Mouse (Mus musculus): Measurements from ENCODE around the gene Kcnh1. TPM values are rescaled to one million over a fixed set of nuclear protein-coding genes. Genes with fewer than 3 reads are reported as not detected.

The Kcnh1 gene
- polyA plus RNA-seq (2015; fragmentation: Nextera tagmentation; extraction: Ambion mirVana), result 2.9 and 3.0 TPM in 2 replicates

DNA sequence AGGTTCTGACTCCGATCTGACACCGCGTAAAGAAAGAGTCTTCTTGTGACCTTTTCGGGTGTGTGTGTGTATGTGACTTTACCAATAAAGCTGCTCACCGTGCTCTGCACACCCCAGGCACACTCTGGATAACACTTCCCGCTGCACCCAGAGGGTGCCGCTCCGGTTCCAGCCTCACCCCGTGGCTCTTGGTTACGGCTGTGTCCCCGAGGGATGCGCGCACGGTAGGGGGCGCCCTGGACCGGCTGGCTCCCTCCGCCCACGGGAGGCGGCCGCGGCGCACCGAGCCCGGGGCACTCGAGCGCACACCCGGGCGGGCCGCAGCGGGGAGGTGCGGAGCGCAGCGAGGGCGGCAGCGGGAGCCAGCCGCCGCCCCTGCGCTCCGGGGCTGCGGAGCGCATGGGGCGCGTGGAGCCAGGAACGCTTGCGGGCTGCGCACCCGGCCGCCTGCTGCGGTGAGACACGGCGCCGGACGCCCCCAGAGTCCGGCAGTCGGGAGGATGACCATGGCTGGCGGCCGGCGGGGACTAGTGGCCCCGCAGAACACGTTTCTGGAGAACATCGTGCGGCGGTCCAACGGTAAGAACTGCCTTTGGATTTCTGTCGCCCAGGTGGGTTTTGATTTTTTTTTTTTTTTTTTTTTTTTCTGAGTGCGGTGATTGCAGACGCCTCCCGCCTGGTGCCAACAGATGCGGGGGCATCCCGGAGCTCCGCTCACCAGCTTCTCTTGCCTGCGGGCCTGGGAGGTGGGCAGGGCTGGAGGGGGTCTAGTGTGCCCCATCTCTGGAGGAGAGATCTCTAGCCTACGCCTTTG lies at the start of gene Kcnh1:
Gene Kcnh1 (plus strand): TSS at position 267 of the 814 bp plus-strand sequence.
- no peak within 1 kb of the TSS; the same call in 1 of the 2 replicates for H3K27ac ChIP-seq (ENCODE audit: low read length)
- H3K4me1 ChIP-seq (ENCODE audit: control insufficient read depth, insufficient read depth, low read length), result peaks cover 11% of the 10 kb centered on the region; the same call in 1 of the 2 replicates
- peak within 1 kb of the TSS; percentile 91 for H3K4me2 ChIP-seq (ENCODE audit: low read length)
- H3K27me3 ChIP-seq (ENCODE audit: control insufficient read depth, insufficient read depth, low read depth, low read length), result peaks cover 8% of the 10 kb centered on the region
- under 1% methylated on average over 69 of the region's 73 CpGs for WGBS
- H3K4me3 ChIP-seq (ENCODE audit: low read depth, low read length), result peak within 1 kb of the TSS; percentile 67
- ATAC-seq, result peak; percentile 93
- H3K36me3 ChIP-seq (ENCODE audit: control insufficient read depth, insufficient read depth, low read length), result no peaks in the 10 kb centered on the region
- H3K9ac ChIP-seq (ENCODE audit: low read depth, low read length), result peak within 1 kb of the TSS; percentile 75
- H3K9me3 ChIP-seq (replicated peaks; ENCODE audit: control insufficient read depth, low read length, poor library complexity, severe bottlenecking), result no peaks in the 10 kb centered on the region

DNA sequence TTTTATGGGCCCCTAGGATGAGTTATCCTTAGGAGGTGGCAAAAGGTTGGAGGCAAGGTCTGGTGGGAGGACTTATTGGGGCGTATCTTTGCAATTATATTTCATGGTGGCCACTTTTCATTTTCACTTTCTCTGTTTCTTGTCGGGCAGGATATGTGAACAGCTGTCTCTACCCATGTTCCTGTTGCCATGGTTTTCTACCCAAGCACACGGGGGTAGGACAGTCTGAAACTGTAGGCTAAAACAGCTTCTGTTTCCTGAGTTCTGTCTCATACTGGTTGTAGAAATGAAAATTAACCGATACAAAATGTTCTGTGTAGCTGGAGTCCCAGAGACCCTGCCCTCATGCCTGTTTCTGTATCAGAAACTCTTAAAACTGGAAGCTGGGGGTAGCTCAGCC lies 39.4 kb upstream of the Kcnh1 start:
- Histone ChIP-seq H3K36me3 (ENCODE audit: control insufficient read depth, insufficient read depth, low read length) (no peaks in the 10 kb centered on the region), H3K27ac (ENCODE audit: low read length) (no peak overlapping the region), H3K4me1 (ENCODE audit: control insufficient read depth, insufficient read depth, low read length) (no peaks in the 10 kb centered on the region), H3K27me3 (ENCODE audit: control insufficient read depth, insufficient read depth, low read depth, low read length) (no peaks in the 10 kb centered on the region), H3K9ac (ENCODE audit: low read depth, low read length) (no peak overlapping the region), H3K9me3 (replicated peaks; ENCODE audit: control insufficient read depth, low read length, poor library complexity, severe bottlenecking) (no peaks in the 10 kb centered on the region), H3K4me3 (ENCODE audit: low read depth, low read length) (no peak overlapping the region), H3K4me2 (ENCODE audit: low read length) (no peak overlapping the region)
- WGBS, result 93% methylated on average over 4 of the region's 4 CpGs
- ATAC-seq, result no peak

DNA sequence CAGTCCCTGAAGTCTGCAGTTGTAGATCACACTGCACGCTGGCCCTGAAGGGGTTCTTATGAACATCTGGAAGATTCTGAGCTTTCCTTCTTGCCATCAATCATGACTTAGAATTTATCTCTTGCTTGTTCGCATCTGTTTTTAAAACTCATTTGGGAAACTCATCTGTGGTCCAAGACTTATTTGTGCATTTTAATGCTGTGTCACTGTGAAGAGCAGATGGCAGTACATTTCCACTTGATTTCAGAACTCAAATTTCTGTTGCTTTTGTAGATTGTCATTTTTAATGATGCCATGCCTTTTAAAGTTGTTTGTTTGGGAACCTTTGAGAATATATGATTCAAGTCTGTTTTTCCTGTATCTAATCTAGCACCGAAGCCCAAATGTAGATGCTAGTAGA lies 19.1 kb upstream of the Kcnh1 start:
- Histone ChIP-seq H3K9ac (ENCODE audit: low read depth, low read length) (no peak overlapping the region), H3K27me3 (ENCODE audit: control insufficient read depth, insufficient read depth, low read depth, low read length) (no peaks in the 10 kb centered on the region), H3K27ac (ENCODE audit: low read length) (no peak overlapping the region), H3K9me3 (replicated peaks; ENCODE audit: control insufficient read depth, low read length, poor library complexity, severe bottlenecking) (no peaks in the 10 kb centered on the region), H3K4me2 (ENCODE audit: low read length) (no peak overlapping the region), H3K4me3 (ENCODE audit: low read depth, low read length) (no peak overlapping the region), H3K4me1 (ENCODE audit: control insufficient read depth, insufficient read depth, low read length) (no peaks in the 10 kb centered on the region), H3K36me3 (ENCODE audit: control insufficient read depth, insufficient read depth, low read length) (no peaks in the 10 kb centered on the region)
- WGBS, result 92% methylated on average over 3 of the region's 3 CpGs
- no peak for ATAC-seq

- ATAC-seq, result no peak
- H3K27me3 ChIP-seq (ENCODE audit: control insufficient read depth, insufficient read depth, low read depth, low read length), result no peaks in the 10 kb centered on the region
- no peak overlapping the region for H3K4me2 ChIP-seq (ENCODE audit: low read length)
- 80% methylated on average over 3 of the region's 3 CpGs for WGBS
- H3K9me3 ChIP-seq (replicated peaks; ENCODE audit: control insufficient read depth, low read length, poor library complexity, severe bottlenecking), result no peaks in the 10 kb centered on the region
- no peaks in the 10 kb centered on the region for H3K4me1 ChIP-seq (ENCODE audit: control insufficient read depth, insufficient read depth, low read length)
- H3K36me3 ChIP-seq (ENCODE audit: control insufficient read depth, insufficient read depth, low read length), result no peaks in the 10 kb centered on the region
- no peak overlapping the region for H3K9ac ChIP-seq (ENCODE audit: low read depth, low read length)
- H3K27ac ChIP-seq (ENCODE audit: low read length), result no peak overlapping the region
- no peak overlapping the region for H3K4me3 ChIP-seq (ENCODE audit: low read depth, low read length)
Observed at GRCm38 (mm10) chr1:192179877-192180276, 10.7 kb upstream of the Kcnh1 start.

- Histone ChIP-seq H3K9ac (ENCODE audit: low read depth, low read length) (no peak overlapping the region), H3K36me3 (ENCODE audit: control insufficient read depth, insufficient read depth, low read length) (no peaks in the 10 kb centered on the region), H3K4me2 (ENCODE audit: low read length) (no peak overlapping the region), H3K4me1 (ENCODE audit: control insufficient read depth, insufficient read depth, low read length) (no peaks in the 10 kb centered on the region), H3K27ac (ENCODE audit: low read length) (no peak overlapping the region), H3K4me3 (ENCODE audit: low read depth, low read length) (no peak overlapping the region), H3K9me3 (replicated peaks; ENCODE audit: control insufficient read depth, low read length, poor library complexity, severe bottlenecking) (no peaks in the 10 kb centered on the region), H3K27me3 (ENCODE audit: control insufficient read depth, insufficient read depth, low read depth, low read length) (no peaks in the 10 kb centered on the region)
- no peak for ATAC-seq
- 87% methylated on average over 4 of the region's 4 CpGs for WGBS
Observed at GRCm38 (mm10) chr1:192181696-192182257, 8.8 kb upstream of the Kcnh1 start.

DNA sequence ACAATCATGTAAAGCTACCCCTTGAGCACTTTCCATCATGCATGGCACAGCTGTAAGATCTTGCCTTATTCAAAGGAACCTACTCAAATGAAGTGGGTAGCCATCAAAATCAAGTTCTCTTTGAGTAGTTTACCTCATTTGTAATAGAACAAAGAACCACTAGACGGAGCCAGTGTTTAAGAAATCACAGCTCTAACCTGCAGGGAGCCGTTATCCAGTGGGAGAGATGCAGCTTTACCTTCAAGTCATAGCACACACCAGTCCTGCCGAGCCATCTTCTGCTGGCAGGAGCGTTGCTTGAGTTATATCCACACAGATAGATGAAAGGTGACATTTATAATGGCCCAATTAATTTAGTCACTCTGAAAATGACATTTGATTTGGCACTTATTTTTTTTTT lies 1.5 kb upstream of the Kcnh1 start:
- Histone ChIP-seq H3K36me3 (ENCODE audit: control insufficient read depth, insufficient read depth, low read length) (no peaks in the 10 kb centered on the region), H3K27me3 (ENCODE audit: control insufficient read depth, insufficient read depth, low read depth, low read length) (peaks cover 8% of the 10 kb centered on the region), H3K4me3 (ENCODE audit: low read depth, low read length) (no peak overlapping the region), H3K27ac (ENCODE audit: low read length) (no peak overlapping the region), H3K4me1 (ENCODE audit: control insufficient read depth, insufficient read depth, low read length) (peaks cover 9% of the 10 kb centered on the region; the same call in 1 of the 2 replicates), H3K4me2 (ENCODE audit: low read length) (no peak overlapping the region; the same call in 1 of the 2 replicates), H3K9me3 (replicated peaks; ENCODE audit: control insufficient read depth, low read length, poor library complexity, severe bottlenecking) (no peaks in the 10 kb centered on the region), H3K9ac (ENCODE audit: low read depth, low read length) (no peak overlapping the region)
- 3% methylated on average over 4 of the region's 4 CpGs for WGBS
- peak; percentile 52; the same call in 1 of the 2 replicates for ATAC-seq

GRCm38 (mm10) chr1:192189771-192190170 lies 803 bp upstream of the Kcnh1 start:
- Histone ChIP-seq H3K9me3 (replicated peaks; ENCODE audit: control insufficient read depth, low read length, poor library complexity, severe bottlenecking) (no peaks in the 10 kb centered on the region), H3K36me3 (ENCODE audit: control insufficient read depth, insufficient read depth, low read length) (no peaks in the 10 kb centered on the region)
- 81% methylated on average over 11 of the region's 11 CpGs for WGBS

DNA sequence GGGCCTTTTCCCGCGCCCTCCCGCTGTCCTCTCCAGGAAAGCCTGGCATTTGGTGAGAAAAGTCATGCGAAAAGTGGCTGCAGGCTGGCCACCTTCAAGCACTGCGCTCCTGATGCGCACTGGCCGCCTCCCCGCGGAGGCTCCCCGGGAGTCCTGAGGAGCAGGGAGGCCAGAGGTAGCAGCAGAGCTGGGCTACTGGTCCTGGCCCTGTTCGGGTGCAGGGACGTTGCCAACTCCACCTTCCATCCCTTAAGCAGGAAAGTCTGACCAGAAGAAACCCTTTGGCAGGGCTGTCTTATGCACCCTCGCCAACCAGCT lies 707 bp downstream of the Kcnh1 start:
- H3K36me3 ChIP-seq (ENCODE audit: control insufficient read depth, insufficient read depth, low read length), result no peaks in the 10 kb centered on the region
- ATAC-seq, result no peak
- H3K9me3 ChIP-seq (replicated peaks; ENCODE audit: control insufficient read depth, low read length, poor library complexity, severe bottlenecking), result no peaks in the 10 kb centered on the region
- H3K27ac ChIP-seq (ENCODE audit: low read length), result no peak overlapping the region
- peaks cover 11% of the 10 kb centered on the region; the same call in 1 of the 2 replicates for H3K4me1 ChIP-seq (ENCODE audit: control insufficient read depth, insufficient read depth, low read length)
- WGBS, result 6% methylated on average over 13 of the region's 13 CpGs
- H3K4me2 ChIP-seq (ENCODE audit: low read length), result peak overlapping the region; percentile 91
- peak overlapping the region; percentile 75 for H3K9ac ChIP-seq (ENCODE audit: low read depth, low read length)
- peak overlapping the region; percentile 67 for H3K4me3 ChIP-seq (ENCODE audit: low read depth, low read length)
- H3K27me3 ChIP-seq (ENCODE audit: control insufficient read depth, insufficient read depth, low read depth, low read length), result peaks cover 8% of the 10 kb centered on the region

More at GRCm38 (mm10) chr1:192189771-192190170, 803 bp upstream of the Kcnh1 start:
- Histone ChIP-seq H3K9ac (ENCODE audit: low read depth, low read length) (no peak overlapping the region), H3K4me1 (ENCODE audit: control insufficient read depth, insufficient read depth, low read length) (peaks cover 10% of the 10 kb centered on the region; the same call in 1 of the 2 replicates), H3K27me3 (ENCODE audit: control insufficient read depth, insufficient read depth, low read depth, low read length) (peaks cover 8% of the 10 kb centered on the region), H3K4me3 (ENCODE audit: low read depth, low read length) (no peak overlapping the region), H3K4me2 (ENCODE audit: low read length) (no peak overlapping the region), H3K27ac (ENCODE audit: low read length) (no peak overlapping the region)
- ATAC-seq, result no peak

DNA sequence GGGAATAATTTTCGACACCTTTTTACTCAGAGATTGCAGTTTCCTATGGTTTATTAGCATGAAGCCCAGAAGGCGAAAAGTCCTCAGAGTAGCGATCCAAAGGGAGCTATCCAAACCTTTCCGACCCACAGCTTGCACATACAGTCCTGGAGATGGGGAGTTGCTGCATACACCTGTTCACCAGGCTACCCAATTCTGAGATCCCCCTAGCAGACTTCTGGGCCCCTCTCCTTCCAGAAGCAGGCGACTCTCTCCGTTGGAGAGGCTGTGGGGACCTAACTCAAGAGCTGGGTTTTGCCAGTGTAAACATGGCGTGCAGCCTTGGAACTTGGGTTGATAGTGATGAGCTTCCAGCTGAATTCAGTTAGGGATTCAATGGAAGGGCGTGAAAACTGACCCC lies 1.3 kb downstream of the Kcnh1 start:
- Histone ChIP-seq H3K36me3 (ENCODE audit: control insufficient read depth, insufficient read depth, low read length) (no peaks in the 10 kb centered on the region), H3K4me2 (ENCODE audit: low read length) (peak overlapping the region; percentile 91), H3K9me3 (replicated peaks; ENCODE audit: control insufficient read depth, low read length, poor library complexity, severe bottlenecking) (no peaks in the 10 kb centered on the region), H3K4me3 (ENCODE audit: low read depth, low read length) (peak overlapping the region; percentile 67), H3K4me1 (ENCODE audit: control insufficient read depth, insufficient read depth, low read length) (peaks cover 11% of the 10 kb centered on the region; the same call in 1 of the 2 replicates), H3K9ac (ENCODE audit: low read depth, low read length) (peak overlapping the region; percentile 75; the same call in 1 of the 2 replicates), H3K27ac (ENCODE audit: low read length) (no peak overlapping the region), H3K27me3 (ENCODE audit: control insufficient read depth, insufficient read depth, low read depth, low read length) (peaks cover 8% of the 10 kb centered on the region)
- ATAC-seq, result no peak
- WGBS, result 61% methylated on average over 8 of the region's 8 CpGs

Measured in midbrain, embryonic 16.5 days (tissue).